Mouse (Mus musculus) adrenal gland (tissue): ENCODE measurements around the gene Fhl2.

Experiments
- intact Hi-C: fragments of 180-260 bp; cut with DNase I; formaldehyde crosslinking; loops from one replicate; pipeline ENCODE4 v1.15.1; 2025

The Fhl2 gene

DNA sequence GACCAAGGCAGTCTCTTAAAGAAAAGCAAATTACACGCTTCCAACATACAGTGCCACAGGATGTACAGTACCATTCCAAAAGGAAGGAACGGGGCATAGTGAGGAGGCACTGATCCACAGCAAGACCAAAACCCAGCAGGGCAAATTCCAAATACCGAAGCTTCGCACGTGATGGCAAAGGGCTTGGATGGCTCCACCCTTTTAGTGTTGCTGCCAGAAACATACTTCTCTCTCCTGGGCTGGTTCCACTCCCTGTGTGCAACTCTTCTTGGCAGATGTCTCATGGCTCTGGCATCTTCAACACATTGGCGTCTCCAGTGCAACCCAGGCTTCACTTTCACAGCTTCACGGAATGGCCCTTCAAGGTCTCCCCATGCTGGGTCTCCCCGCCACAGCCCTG is 79.3 kb downstream of the Fhl2 start:
- intact Hi-C loops, result no loop called here

DNA sequence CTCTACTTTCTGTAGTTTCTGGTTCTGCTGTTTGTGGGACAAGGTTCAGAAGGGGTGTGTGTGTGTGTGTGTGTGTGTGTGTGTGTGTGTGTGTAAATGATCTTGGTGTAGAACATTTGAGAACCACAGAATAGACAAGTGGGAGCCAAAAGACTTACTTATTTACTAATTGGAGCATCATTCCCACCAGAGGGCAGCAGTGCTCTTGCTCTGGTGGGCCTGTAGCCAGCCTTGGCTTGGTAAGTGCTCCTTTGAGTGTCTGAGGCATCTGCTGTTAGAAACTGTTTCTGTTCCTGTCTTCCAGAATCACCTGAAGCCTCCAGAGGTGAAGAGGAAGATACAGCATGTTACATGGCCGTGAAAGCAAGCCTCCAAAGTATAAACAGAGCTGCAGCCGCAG is 83.9 kb downstream of the Fhl2 start:
- intact Hi-C loops, result no loop called here

DNA sequence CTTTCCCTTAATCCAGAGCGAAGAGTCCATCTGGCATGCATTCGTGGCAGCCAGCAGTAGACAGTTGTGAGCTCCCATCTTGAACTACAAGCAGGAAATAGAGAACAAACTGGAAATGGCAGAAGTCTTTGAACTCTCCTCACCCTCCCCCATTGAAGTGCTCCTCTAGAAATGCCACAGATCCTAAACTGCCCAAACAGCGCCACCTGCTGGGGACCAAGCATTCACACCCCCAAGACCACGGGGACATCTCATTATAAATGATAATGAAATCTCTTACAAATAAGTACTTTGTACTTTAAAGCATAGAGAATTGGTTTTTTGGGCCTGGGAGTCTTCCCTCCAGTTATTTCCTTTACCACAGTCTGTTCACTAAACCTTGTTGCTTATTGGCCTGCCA is 86.2 kb downstream of the Fhl2 start:
- intact Hi-C loops, result no loop called here

DNA sequence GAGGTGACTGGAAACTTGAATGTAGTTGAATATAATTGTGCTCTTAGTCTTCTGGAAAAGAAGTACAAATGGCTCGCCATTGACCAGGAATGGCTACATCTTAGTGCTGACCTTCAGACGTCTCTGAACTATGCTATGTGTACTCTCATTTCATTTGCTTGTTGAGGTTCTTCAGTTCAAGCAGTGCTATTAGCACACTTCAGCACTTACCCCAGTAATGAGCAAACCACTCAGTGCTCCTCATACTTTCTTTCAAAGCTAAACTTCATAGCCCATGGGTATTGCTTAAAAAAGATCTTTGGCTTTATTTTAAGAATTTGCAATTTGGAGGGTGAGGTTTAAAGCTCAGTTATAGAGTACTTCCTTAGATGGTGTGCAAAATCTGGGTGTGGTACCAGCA is 88.1 kb downstream of the Fhl2 start:
- intact Hi-C loops, result no loop called here

DNA sequence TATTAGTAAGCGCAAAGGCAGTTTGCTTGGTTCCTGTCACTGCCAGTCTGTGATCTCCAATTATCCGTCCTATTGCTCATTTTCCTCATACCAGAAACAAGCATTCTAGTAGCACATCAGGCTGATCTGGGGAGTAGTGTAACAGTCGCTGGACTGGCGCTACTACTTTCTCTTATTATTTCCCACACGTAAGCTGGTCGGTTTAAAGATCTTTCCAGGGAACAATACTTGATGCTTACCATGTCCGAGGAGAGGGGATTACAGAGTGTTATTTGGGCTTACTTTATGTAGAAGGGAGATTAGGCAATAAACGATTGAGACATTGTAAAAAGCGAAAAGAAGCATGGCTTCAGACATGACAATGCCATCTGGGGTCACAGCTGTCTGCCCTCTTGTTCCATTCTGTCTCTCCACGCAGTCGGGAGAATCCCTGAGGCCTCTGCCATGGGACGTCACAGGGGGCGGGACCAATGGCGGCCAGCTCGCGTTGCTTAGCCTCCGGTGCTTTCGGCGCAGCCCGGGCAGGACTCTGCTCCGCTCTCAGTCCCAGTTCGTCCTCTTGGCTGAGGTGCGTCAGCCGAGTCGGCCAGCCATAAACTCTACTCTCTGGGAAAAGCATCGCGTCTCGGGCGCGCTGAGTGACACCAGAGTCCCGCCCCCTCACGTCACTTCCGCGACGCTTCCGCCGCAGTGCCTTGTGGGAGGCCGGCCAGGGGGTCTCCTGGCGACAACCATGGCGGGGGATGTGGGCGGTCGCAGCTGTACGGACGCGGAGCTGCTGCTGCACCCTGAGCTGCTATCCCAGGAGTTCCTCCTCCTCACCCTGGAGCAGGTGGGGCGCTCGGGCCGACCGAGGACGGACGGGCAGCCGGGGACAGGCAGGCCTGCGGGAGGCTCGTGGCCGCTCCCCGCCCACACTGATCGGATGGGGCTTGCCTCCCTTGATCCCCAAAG is 98.5 kb downstream of the Fhl2 start, which contains the start of the genes Tgfbrap1 and AI597479:
TSS of gene Tgfbrap1 (minus strand) at position 607 of the 954 bp plus-strand sequence.
TSS of gene AI597479 (plus strand) at position 680 of the 954 bp plus-strand sequence.
- intact Hi-C loops, result no loop called here

DNA sequence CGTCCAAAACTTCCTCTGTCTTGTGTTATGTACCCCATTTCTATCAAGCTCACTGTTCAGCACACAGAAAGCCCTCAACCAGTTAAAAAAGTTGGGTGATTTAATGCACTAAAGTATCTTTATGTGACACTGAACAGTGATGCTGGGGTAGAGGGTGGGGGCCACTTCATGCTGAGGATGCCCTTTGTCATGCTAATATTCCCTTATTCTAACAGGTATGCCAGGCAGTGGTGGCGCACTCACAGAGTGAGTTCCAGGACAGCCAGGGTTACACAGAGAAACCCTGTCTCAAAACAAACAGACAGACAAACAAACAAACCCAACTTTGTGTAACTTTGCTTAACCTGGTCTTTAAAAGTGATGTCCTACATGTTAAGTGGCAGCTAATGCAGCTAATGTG is 102.6 kb downstream of the Fhl2 start:
- intact Hi-C loops, result no loop called here

DNA sequence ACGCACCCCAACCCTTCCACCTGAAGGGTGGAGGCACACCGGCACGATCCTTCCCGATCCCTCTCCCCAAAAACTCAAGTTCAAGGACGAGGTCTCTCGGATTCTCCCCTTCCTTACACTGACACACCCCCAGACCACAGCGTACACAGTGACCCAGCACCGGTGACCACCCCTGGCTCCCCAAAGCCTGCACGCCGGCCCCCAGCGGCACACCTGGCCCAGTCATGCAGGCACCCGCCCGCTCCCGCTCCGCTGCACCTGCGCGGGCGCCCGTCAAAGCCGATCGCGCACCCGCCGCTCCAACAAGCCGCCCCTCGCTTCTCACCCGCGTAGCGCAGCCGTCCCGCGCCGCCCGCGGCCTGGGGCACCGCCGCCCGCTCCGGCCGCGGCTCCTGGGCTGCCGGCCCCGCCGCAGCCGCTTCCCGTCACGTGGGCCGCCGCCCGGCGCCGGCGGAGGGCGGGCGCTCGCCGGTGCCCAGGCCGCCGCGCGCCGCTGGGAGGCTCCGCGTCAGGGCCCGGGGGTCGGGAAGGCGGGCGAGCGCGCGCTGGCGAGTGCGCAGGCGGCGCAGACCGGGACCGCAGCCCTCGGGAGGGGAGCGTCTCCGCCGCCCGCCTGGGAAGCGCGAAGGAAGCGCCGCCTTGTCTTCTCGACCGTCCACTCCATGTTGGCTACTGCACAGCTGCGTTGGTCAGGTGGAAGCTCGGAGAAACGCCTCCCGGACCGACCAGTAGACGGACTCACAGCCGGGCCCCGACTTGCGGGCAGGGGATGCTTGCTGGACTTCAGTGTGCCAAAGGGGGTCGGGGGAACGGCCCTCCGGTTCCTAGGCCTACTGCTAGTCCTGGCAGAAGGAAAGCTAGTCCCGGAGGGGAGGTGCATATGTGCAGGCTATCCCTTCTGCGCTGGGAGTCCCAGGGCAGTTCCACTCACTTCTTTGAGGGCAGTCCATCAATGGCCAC is 104.4 kb downstream of the Fhl2 start:
- intact Hi-C loops, result no loop called here

DNA sequence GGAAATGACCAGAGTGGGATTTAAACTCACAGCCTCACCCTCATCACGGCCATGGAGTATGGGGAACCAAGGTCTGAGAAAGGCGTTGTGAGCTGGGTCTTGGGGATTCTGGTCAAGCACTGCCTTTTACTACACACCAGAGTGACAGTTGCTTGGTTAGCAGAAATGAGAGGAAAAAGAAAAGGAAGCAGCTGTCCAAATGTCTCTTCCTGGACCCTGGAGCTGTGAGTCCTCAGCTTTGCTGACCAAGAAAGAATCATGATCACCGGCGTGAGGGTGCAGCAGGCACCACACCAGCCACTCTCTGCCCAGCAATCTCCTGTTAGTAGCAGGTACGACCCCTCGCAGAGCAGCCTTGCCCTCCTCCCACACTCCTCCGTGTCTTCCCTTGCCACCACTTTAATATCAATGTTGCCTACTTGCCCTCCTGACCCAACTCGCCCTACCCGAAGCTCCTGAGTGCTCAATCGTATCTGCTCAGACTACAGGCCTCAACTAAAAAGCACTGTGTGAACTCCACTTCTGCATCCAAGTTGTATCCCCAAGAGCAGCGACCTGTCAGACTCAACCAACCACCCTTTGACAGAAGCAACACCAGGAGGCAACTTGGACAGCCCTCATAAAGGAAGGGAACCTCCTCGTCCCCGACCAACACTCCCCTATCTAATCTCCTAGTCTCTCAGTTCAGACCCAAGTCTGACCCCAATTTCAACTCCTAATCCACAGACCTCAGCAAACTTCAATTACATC is 105.3 kb downstream of the Fhl2 start:
- intact Hi-C loops, result no loop called here

DNA sequence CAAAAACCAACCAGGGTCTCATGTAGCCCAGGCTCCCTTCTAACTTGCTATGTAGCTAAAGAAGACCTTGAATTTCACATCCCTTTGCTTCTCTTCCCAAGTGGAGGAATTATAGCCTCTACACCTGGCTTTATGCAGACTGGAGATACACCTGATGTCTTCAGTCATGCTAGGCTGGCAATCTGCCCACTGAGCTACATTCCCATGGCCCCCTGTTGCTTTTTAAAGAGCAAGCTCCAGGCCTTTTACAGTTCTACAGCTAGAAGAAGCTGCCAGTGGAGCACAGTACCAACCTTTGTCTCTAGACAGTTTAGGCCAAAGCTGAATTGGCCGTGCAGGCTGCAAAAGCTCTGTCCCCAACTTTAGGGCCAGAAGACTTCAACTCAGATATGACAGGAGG is 106.4 kb downstream of the Fhl2 start:
- intact Hi-C loops, result no loop called here

DNA sequence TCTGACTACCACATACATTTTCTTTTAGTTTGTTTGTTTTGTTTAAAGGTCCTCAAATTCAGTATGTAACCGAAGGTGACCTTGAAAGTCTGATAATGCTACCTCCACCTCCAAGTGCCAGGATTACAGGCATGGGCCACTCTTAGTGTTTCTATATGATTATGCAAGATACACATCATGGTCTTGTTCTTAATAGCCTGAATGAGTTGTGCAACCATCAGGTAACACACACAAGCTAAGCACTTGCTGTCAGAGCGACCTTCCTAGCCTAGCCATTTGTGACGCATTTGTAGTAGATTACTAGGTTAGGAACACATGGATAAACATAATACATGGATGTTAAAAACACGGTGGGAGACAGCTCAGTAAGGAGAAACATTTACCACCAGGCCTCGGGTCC is 113.8 kb downstream of the Fhl2 start:
- intact Hi-C loops, result no loop called here

DNA sequence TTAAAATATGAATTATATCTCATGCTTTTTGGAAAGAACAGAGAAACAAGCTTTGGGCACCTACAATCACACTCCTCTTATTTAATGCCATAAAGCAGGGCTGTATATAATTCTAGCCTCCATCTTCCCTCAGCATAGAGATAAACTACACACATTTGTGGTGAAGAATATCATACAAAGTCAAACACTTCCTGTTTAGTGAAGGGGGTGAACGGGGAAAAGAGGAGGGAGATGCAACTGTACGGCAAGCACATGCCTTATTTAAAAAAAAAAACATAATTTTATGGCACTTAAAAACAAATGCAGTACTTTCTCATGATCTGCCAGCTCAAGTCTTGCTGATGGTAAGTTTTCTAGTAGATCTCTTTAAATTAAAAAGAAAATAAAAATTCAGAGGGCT is 118.7 kb downstream of the Fhl2 start:
- intact Hi-C loops, result no loop called here

DNA sequence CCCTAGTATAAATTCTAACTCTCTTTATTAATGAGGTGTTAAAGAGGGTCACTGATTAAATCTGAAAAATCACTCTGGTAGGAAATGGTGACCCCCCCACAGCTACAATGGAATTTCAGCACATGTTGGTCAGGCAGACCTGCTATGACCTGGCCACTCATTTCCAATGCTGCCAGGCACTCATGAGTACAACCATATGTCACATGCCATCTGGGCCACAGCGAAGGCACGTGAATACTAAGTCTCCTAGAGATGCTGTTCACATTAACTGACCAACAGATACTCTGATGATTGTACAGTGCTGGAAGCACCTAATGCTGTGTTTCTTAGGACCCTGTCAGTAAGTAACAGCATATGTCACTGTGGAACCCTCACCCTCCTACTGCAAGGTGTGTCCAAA is 122.0 kb downstream of the Fhl2 start:
- intact Hi-C loops, result no loop called here
